Mouse (Mus musculus): Measurements from ENCODE around the gene Dnajc16.

Dnajc16 gene

GRCm38 (mm10) chr4:141724594-141724993, 66.1 kb downstream of the Dnajc16 start:
- no peak for DNase-seq (ENCODE audit: low read depth, low spot score)

- DNase-seq (ENCODE audit: low read depth, low spot score) = no peak
Measured at GRCm38 (mm10) chr4:141723673-141724068, 67.1 kb downstream of the Dnajc16 start.

GRCm38 (mm10) chr4:141722731-141723672, 67.7 kb downstream of the Dnajc16 start, which contains the start of gene Ddi2:
Gene Ddi2, minus strand, starts transcription at chr4:141723419.
- DNase-seq (ENCODE audit: low read depth, low spot score) = peak; percentile 77

DNA sequence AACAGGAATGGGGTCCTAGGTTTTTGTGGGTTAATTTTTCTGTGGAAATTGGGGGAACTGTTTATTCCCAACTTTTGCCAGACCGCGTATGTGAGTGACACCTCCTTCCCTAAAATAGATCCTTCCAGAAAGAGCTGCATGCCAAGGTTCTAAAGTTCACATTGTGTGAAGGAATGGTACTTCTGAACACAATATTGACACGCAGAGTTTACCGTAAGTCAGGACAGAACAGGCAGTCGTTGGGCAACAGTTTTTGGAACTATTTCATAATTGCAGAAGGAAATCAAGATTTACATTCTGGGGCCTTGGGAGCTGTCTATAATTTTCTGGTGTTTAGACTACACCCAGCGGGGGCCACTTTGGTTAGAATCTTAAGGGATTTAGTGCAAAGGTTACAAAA, 68.8 kb downstream of the Dnajc16 start:
- no peak for DNase-seq (ENCODE audit: low read depth, low spot score)

DNA sequence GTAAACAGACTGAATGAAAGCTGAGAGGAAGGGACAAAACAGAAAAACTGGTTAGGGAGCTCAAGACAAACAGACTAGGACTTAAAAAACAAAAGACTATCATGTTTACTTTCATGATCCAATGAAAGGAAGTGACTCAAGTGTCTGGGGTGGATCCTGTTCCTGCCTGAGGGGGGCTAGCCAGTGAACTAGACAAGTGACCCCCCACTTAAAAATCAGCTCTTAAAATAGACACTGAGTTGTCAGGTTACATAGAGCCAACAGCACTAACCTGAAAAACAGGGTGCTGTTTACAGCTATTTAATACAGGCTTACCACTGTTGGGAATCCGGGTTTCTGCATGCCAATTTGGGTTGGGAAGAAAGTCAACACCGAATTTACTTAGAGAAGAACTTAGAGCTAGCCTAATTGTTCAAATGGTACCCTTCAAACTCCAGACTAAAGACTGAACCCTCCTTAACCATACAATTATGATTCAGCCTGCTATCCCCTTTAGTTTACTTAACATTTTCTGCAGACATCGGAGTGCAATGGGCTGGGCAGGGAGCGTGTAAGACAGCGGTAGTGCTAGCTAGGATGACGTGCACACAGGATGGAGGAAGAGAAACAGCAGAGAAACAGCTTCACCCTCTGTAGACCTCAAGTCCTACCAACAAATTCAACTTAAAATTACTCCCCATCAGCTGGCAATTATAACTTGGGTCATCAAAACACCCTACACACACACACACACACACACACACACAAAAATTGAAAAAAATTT, 69.8 kb downstream of the Dnajc16 start:
- no peak for DNase-seq (ENCODE audit: low read depth, low spot score)

GRCm38 (mm10) chr4:141719304-141719703, 71.4 kb downstream of the Dnajc16 start:
- DNase-seq (ENCODE audit: low read depth, low spot score) = no peak

- DNase-seq (ENCODE audit: low read depth, low spot score) = no peak
Measured at GRCm38 (mm10) chr4:141717633-141718032, 73.1 kb downstream of the Dnajc16 start.

GRCm38 (mm10) chr4:141715027-141715426, 75.7 kb downstream of the Dnajc16 start:
- no peak for DNase-seq (ENCODE audit: low read depth, low spot score)

GRCm38 (mm10) chr4:141713598-141714142, 77.1 kb downstream of the Dnajc16 start:
- no peak for DNase-seq (ENCODE audit: low read depth, low spot score)

GRCm38 (mm10) chr4:141711250-141711649, 79.5 kb downstream of the Dnajc16 start:
- no peak for DNase-seq (ENCODE audit: low read depth, low spot score)

All from brain, embryonic 18.5 days (tissue).